Mouse (Mus musculus) liver, adult 2 months (tissue): Measurements from ENCODE around the gene Fam131a. TPM values are rescaled to one million over a fixed set of nuclear protein-coding genes. Genes with fewer than 3 reads are reported as not detected.
"Not testable (repeated sequence)": the region's sequence is repeated elsewhere in the genome, so short reads cannot be mapped to it uniquely, and the experiment has no call there.

ENCODE experiments used
- DNase-seq: peaks from one replicate; pipeline ENCODE4 v3.0.0-alpha.2; 2011; ENCODE audit warnings: low read depth, low spot score; ENCODE audit errors: extremely low read depth
- H3K27ac ChIP-seq: fragments of 200-500 bp; replicated peaks from 2 replicates; pipeline ENCODE4 v1.5.1; 2012; ENCODE audit warnings: low read depth, mild to moderate bottlenecking, control low read depth, inconsistent platforms, low read length; ENCODE audit not compliant: insufficient read depth
- H3K27me3 ChIP-seq: fragments of 200-500 bp; 2 replicates; pipeline ENCODE4 v1.6.1; 2012; ENCODE audit warnings: mild to moderate bottlenecking, moderate library complexity, low read length, inconsistent platforms; ENCODE audit not compliant: control insufficient read depth, insufficient read depth
- H3K36me3 ChIP-seq: fragments of 200-500 bp; 2 replicates; pipeline ENCODE4 v1.6.1; 2012; ENCODE audit warnings: low read length, inconsistent platforms; ENCODE audit not compliant: control insufficient read depth, insufficient read depth
- H3K4me1 ChIP-seq: fragments of 200-500 bp; 2 replicates; pipeline ENCODE4 v1.6.1; 2011; ENCODE audit warnings: low read length; ENCODE audit not compliant: control insufficient read depth, insufficient read depth
- H3K4me3 ChIP-seq: fragments of 200-500 bp; 2 replicates; pipeline ENCODE4 v1.5.1; 2011; ENCODE audit warnings: low read depth, mild to moderate bottlenecking, control low read depth, low read length, moderate library complexity; ENCODE audit not compliant: insufficient read depth
- H3K79me2 ChIP-seq: fragments of 200-500 bp; 2 replicates; pipeline ENCODE4 v1.6.1; 2012; ENCODE audit warnings: inconsistent platforms, mild to moderate bottlenecking, low read length, moderate library complexity; ENCODE audit not compliant: control insufficient read depth, insufficient read depth
- H3K9ac ChIP-seq: fragments of 200-500 bp; 2 replicates; pipeline ENCODE4 v1.6.1; 2012; ENCODE audit warnings: low read depth, mild to moderate bottlenecking, control low read depth, inconsistent platforms, low read length
- CTCF ChIP-seq: fragments of 200-500 bp; IDR thresholded peaks from 2 replicates; pipeline ENCODE4 v1.5.1; 2011; ENCODE audit warnings: low read depth, low read length, control low read depth
- POLR2A ChIP-seq: fragments of 200-500 bp; IDR thresholded peaks from 2 replicates; pipeline ENCODE4 v1.6.1; 2011; ENCODE audit warnings: low read length, control low read depth; ENCODE audit not compliant: insufficient read depth; ENCODE audit errors: extremely low read depth
- WGBS: fragments of 180-500 bp; shearing (Covaris S2); methylation state at CpG from one replicate; pipeline ENCODE4 v1.1.7; 2018; 5-methylcytosine and 5-hydroxymethylcytosine counted together
- polyA plus RNA-seq: library from polyadenylated mRNA; depleted of rRNA; stranded (reverse); fragments of >200 nt; gene quantifications from 2 replicates; pipeline ENCODE4 v1.2.3, GENCODE M21; 2012; rRNA removed
- total RNA-seq: library from RNA; depleted of rRNA; stranded (reverse); fragments of >200 nt; gene quantifications from 2 replicates; pipeline ENCODE4 v1.2.3, GENCODE M21; 2014; rRNA removed

The Fam131a gene
- 0.37 and 0.60 TPM in 2 replicates for total RNA-seq
- polyA plus RNA-seq = 0.56 and 0.99 TPM in 2 replicates

- no peak within 1 kb of the TSS for H3K27ac ChIP-seq
- peak within 1 kb of the TSS; percentile 82 for H3K9ac ChIP-seq
- H3K4me3 ChIP-seq = peak within 1 kb of the TSS; percentile 71
- H3K4me1 ChIP-seq = peaks cover 4% of the 10 kb centered on the region; the same call in 1 of the 2 replicates
- peaks cover 31% of the 10 kb centered on the region for H3K36me3 ChIP-seq
- DNase-seq = peak; percentile 41
- H3K79me2 ChIP-seq = no peaks in the 10 kb centered on the region
- H3K27me3 ChIP-seq = no peaks in the 10 kb centered on the region
- WGBS = 6% methylated on average over 37 of the region's 37 CpGs
- no peak for TF ChIP-seq POLR2A
- no peak for TF ChIP-seq CTCF
Measured at GRCm38 (mm10) chr16:20693111-20693701, at the start of gene Fam131a. Gene Fam131a (plus strand): TSS chr16:20693241.

- no peaks in the 10 kb centered on the region for H3K4me1 ChIP-seq
- no peaks in the 10 kb centered on the region for H3K36me3 ChIP-seq
- H3K4me3 ChIP-seq = no peak overlapping the region
- H3K79me2 ChIP-seq = no peaks in the 10 kb centered on the region
- TF ChIP-seq CTCF (no peak), POLR2A (no peak)
- H3K9ac ChIP-seq = no peak overlapping the region
- no peaks in the 10 kb centered on the region for H3K27me3 ChIP-seq
- H3K27ac ChIP-seq = no peak overlapping the region
- no peak for DNase-seq
- 89% methylated on average over 7 of the region's 7 CpGs for WGBS
Measured at GRCm38 (mm10) chr16:20643911-20644310, 49.1 kb upstream of the Fam131a start.

GRCm38 (mm10) chr16:20651076-20651946 is 41.7 kb upstream of the Fam131a start, which contains the start of gene Psmd2:
Gene Psmd2 (plus strand): TSS chr16:20651652.
- H3K27ac ChIP-seq = peak within 1 kb of the TSS; percentile 60
- TF ChIP-seq POLR2A (peak; percentile 70), CTCF (no peak)
- peak; percentile 79 for DNase-seq
- H3K27me3 ChIP-seq = no peaks in the 10 kb centered on the region
- peak within 1 kb of the TSS; percentile 87 for H3K9ac ChIP-seq
- 1% methylated on average over 46 of the region's 46 CpGs for WGBS
- peaks cover 10% of the 10 kb centered on the region; the same call in 1 of the 2 replicates for H3K79me2 ChIP-seq
- peak within 1 kb of the TSS; percentile 91 for H3K4me3 ChIP-seq
- peaks cover 27% of the 10 kb centered on the region for H3K36me3 ChIP-seq
- H3K4me1 ChIP-seq = peaks cover 5% of the 10 kb centered on the region

GRCm38 (mm10) chr16:20651947-20652310 is 41.1 kb upstream of the Fam131a start:
- Histone ChIP-seq H3K36me3 (peaks cover 33% of the 10 kb centered on the region), H3K4me1 (peaks cover 5% of the 10 kb centered on the region), H3K79me2 (peaks cover 10% of the 10 kb centered on the region; the same call in 1 of the 2 replicates), H3K9ac (peak overlapping the region; percentile 87), H3K4me3 (peak overlapping the region; percentile 91), H3K27me3 (no peaks in the 10 kb centered on the region), H3K27ac (peak overlapping the region; percentile 60)
- 4% methylated on average over 12 of the region's 12 CpGs for WGBS
- no peak for DNase-seq
- no peak for TF ChIP-seq POLR2A
- TF ChIP-seq CTCF = no peak

DNA sequence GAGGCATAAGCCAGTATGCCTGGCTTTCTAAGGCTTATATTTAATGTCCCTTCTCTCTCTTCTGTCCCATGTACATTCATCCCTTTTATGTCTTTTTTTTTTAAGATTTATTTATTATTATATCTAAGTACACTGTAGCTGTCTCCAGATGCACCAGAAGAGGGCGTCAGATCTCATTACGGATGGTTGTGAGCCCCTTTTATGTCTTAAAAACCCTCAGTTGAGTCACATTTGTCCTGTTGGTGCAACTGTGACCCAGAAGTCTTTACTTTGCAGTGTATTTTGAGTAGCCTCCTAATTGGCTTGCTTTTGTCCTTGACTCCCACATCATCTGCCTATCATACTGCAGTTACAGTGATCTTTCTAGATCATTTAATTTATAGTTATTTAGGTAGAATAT is 39.7 kb upstream of the Fam131a start:
- Histone ChIP-seq H3K27ac (no peak overlapping the region), H3K4me1 (peaks cover 5% of the 10 kb centered on the region), H3K36me3 (peaks cover 46% of the 10 kb centered on the region), H3K4me3 (no peak overlapping the region), H3K79me2 (peaks cover 10% of the 10 kb centered on the region; the same call in 1 of the 2 replicates), H3K9ac (no peak overlapping the region), H3K27me3 (no peaks in the 10 kb centered on the region)
- DNase-seq = no peak
- TF ChIP-seq POLR2A (no peak), CTCF (no peak)
- 70% methylated on average over 2 of the region's 2 CpGs for WGBS

DNA sequence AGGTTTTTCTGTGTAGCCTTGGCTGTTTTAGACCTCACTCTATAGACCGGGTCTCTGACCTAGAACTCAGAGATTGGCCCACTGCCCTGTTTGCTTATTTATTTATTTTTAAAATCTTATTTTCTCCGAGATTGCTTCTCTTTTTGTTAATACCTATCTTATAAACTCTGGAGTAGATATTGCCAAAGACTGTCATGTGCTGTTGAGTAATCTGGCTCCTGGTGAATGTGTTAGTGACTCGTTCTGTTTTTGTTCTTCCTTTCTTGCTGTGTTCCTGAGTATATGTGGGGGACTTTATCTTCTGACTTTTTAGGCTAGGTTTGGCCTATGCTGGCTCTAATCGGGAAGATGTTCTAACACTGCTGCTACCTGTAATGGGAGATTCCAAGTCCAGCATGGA is 35.4 kb upstream of the Fam131a start:
- no peak for DNase-seq
- H3K27me3 ChIP-seq = no peaks in the 10 kb centered on the region
- no peak overlapping the region for H3K27ac ChIP-seq
- peaks cover 83% of the 10 kb centered on the region for H3K36me3 ChIP-seq
- H3K4me3 ChIP-seq = no peak overlapping the region
- TF ChIP-seq POLR2A (no peak), CTCF (no peak)
- WGBS = 71% methylated on average over 4 of the region's 4 CpGs
- peaks cover 4% of the 10 kb centered on the region; the same call in 1 of the 2 replicates for H3K79me2 ChIP-seq
- H3K4me1 ChIP-seq = peaks cover 2% of the 10 kb centered on the region; the same call in 1 of the 2 replicates
- H3K9ac ChIP-seq = no peak overlapping the region

DNA sequence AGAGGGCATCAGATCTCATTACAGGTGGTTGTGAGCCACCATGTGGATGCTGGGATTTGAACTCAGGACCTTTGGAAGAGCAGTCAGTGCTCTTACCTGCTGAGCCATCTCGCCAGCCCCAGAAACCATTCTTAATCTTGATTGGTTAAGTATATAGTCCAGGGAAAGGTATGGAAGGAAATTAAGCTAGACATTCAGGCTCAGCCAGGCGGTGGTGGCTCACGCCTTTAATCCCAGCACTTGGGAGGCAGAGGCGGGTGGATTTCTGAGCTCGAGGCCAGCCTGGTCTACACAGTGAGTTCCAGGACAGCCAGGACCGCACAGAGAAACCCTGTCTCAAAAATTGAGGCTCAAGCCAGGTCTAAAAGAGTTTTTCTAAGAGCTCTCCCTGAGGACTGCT is 25.0 kb upstream of the Fam131a start, which contains the start of gene Eif4g1:
TSS of gene Eif4g1 (plus strand) at position 301 of the 400 bp plus-strand sequence.
- WGBS = 98% methylated on average over 5 of the region's 6 CpGs

More for the DNA sequence above, 25.0 kb upstream of the Fam131a start, which contains the start of gene Eif4g1:
- H3K4me3 ChIP-seq, H3K27ac ChIP-seq, H3K36me3 ChIP-seq, H3K27me3 ChIP-seq, H3K9ac ChIP-seq, H3K4me1 ChIP-seq, DNase-seq, H3K79me2 ChIP-seq: not testable (repeated sequence)
